Mouse (Mus musculus): ENCODE results near the gene Tbc1d7. TPM values are rescaled to one million over a fixed set of nuclear protein-coding genes. Genes with fewer than 3 reads are reported as not detected.

The Tbc1d7 gene
- polyA plus RNA-seq (2014; fragmentation: Nextera tagmentation; extraction: Ambion mirVana), result 28.9 and 34.8 TPM in 2 replicates

DNA sequence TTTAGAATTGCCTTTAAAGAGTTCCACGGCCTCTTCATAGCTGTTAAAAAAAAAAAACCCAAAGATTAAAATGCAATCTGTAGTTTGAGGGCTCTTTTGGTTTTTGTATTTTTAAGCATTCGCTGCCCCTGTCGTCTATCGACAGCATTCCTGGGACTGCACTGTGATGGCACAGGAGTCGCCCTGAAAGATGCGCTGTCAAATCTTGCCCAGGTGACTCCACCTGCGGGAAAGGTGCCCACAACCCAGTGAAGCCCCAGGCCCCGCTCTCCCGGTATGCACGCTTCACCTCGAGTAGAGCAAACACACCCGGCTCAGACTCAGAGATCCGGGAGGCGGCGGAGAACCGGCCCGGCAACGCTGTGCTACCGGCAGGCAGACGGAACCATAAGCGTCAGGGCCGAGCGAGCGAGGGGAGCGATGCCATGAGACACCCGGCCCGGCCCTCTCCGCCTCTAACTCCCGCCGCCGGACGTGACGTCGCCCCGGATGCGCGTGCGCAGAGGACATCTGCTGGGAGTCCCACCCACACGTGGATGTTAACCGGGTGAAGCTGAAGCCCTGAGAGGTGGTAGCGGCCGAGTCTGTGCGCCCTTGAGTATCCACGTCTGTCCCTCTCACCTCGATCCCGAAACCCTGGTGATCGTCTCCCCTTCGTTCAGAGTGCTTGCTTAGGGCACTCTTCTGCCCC, at the start of gene Tbc1d7:
Gene Tbc1d7, minus strand, starts transcription at position 482 of the 691 bp plus-strand sequence.
- under 1% methylated on average over 48 of the region's 48 CpGs for WGBS
- Histone ChIP-seq H3K36me3 (ENCODE audit: control insufficient read depth, insufficient read depth, low read length) (no peaks in the 10 kb centered on the region), H3K9ac (ENCODE audit: low read depth, low read length) (peak within 1 kb of the TSS; percentile 77), H3K9me3 (ENCODE audit: control insufficient read depth, low read length) (no peaks in the 10 kb centered on the region), H3K27me3 (replicated peaks; ENCODE audit: control insufficient read depth, insufficient read depth, low read length) (no peaks in the 10 kb centered on the region), H3K4me1 (replicated peaks; ENCODE audit: control insufficient read depth, insufficient read depth, low read length) (peaks cover 7% of the 10 kb centered on the region; the same call in 1 of the 2 replicates), H3K27ac (ENCODE audit: low read depth, low read length) (peak within 1 kb of the TSS; percentile 69), H3K4me2 (peak within 1 kb of the TSS; percentile 74), H3K4me3 (ENCODE audit: low read depth, low read length) (peak within 1 kb of the TSS; percentile 68)
- DNase-seq (ENCODE audit: low spot score) (peak; percentile 99), ATAC-seq (replicated peaks; ENCODE audit: low FRiP score) (peak; percentile 93)

DNA sequence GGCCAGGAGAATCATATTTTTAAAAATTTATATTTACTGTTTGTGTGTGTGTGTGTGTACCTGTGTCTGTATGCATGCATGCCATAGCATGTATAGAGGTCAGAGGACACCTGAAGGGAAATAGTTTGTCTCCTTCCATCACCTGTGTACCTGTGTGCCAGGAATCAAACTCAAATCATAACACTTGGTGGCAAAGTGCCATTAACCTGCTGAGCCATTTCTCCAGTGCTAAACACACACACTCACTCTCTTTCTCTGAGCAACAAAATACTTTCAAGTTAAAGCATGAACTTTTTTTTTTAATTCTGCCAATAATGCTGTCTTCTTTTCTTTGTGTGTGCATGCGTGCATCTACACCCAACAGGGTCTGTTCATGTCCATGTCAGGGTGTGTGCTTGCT, 49.3 kb upstream of the Tbc1d7 start:
- H3K36me3 ChIP-seq (ENCODE audit: control insufficient read depth, insufficient read depth, low read length), result no peaks in the 10 kb centered on the region
- H3K9ac ChIP-seq (ENCODE audit: low read depth, low read length), result no peak overlapping the region
- H3K4me3 ChIP-seq (ENCODE audit: low read depth, low read length), result no peak overlapping the region
- ATAC-seq (replicated peaks; ENCODE audit: low FRiP score) (no peak), DNase-seq (ENCODE audit: low spot score) (no peak)
- 84% methylated on average over 1 of the region's 1 CpGs for WGBS
- no peaks in the 10 kb centered on the region for H3K27me3 ChIP-seq (replicated peaks; ENCODE audit: control insufficient read depth, insufficient read depth, low read length)
- H3K4me1 ChIP-seq (replicated peaks; ENCODE audit: control insufficient read depth, insufficient read depth, low read length), result peaks cover 17% of the 10 kb centered on the region
- no peak overlapping the region for H3K27ac ChIP-seq (ENCODE audit: low read depth, low read length)
- no peaks in the 10 kb centered on the region for H3K9me3 ChIP-seq (ENCODE audit: control insufficient read depth, low read length)
- no peak overlapping the region for H3K4me2 ChIP-seq

DNA sequence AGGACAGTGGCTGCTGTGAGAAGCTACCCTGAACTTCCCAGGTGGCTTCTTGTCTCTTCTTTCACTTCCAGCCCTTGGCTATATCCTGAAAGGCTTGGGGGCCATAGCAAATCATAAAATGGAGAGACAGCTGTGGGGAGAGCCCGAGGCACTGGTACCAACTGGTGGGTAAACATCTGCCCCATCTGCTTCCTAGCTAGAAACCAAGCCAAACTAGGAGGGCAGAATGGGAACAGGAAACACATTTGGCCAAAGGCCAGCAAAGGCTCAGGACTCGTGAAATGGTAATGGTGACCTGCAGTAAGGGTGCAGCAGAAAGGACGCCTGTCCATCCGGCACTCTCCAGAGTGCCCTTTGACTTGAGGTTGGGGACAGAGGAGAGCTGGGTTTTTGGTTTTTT, 47.5 kb upstream of the Tbc1d7 start:
- Histone ChIP-seq H3K27me3 (replicated peaks; ENCODE audit: control insufficient read depth, insufficient read depth, low read length) (no peaks in the 10 kb centered on the region), H3K36me3 (ENCODE audit: control insufficient read depth, insufficient read depth, low read length) (no peaks in the 10 kb centered on the region), H3K4me2 (no peak overlapping the region), H3K27ac (ENCODE audit: low read depth, low read length) (no peak overlapping the region; the same call in 1 of the 2 replicates), H3K9me3 (ENCODE audit: control insufficient read depth, low read length) (no peaks in the 10 kb centered on the region), H3K4me1 (replicated peaks; ENCODE audit: control insufficient read depth, insufficient read depth, low read length) (peaks cover 27% of the 10 kb centered on the region), H3K4me3 (ENCODE audit: low read depth, low read length) (no peak overlapping the region), H3K9ac (ENCODE audit: low read depth, low read length) (no peak overlapping the region)
- 56% methylated on average over 4 of the region's 4 CpGs for WGBS
- DNase-seq (ENCODE audit: low spot score) (no peak), ATAC-seq (replicated peaks; ENCODE audit: low FRiP score) (no peak)

DNA sequence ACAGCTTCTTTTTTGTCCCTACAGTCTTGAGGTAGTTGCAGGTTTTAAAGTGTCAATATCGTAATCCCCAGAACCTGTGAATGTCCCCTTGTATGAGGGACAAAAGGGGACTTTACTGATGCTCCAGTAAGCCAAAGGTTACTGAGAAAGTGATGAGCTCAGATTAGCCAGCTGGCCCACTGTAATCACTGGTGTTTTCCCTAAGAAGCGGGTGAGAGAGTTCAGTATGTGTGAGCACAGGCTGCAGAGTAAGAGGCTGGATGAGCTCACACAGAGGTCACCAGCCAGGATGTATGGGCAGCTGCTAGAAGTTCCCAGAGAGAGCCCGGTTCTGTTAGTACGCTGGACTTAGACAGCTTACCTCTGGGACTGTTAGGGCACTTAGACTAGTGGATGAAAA, 47.0 kb upstream of the Tbc1d7 start:
- no peak overlapping the region for H3K4me3 ChIP-seq (ENCODE audit: low read depth, low read length)
- ATAC-seq (replicated peaks; ENCODE audit: low FRiP score) (no peak), DNase-seq (ENCODE audit: low spot score) (no peak)
- H3K9ac ChIP-seq (ENCODE audit: low read depth, low read length), result no peak overlapping the region
- H3K9me3 ChIP-seq (ENCODE audit: control insufficient read depth, low read length), result no peaks in the 10 kb centered on the region
- no peaks in the 10 kb centered on the region for H3K27me3 ChIP-seq (replicated peaks; ENCODE audit: control insufficient read depth, insufficient read depth, low read length)
- H3K4me2 ChIP-seq, result no peak overlapping the region
- no peaks in the 10 kb centered on the region for H3K36me3 ChIP-seq (ENCODE audit: control insufficient read depth, insufficient read depth, low read length)
- no peak overlapping the region; the same call in 1 of the 2 replicates for H3K27ac ChIP-seq (ENCODE audit: low read depth, low read length)
- 56% methylated on average over 4 of the region's 4 CpGs for WGBS
- H3K4me1 ChIP-seq (replicated peaks; ENCODE audit: control insufficient read depth, insufficient read depth, low read length), result peaks cover 27% of the 10 kb centered on the region

GRCm38 (mm10) chr13:43217686-43218085, 46.4 kb upstream of the Tbc1d7 start:
- DNase-seq (ENCODE audit: low spot score), result no peak
- Histone ChIP-seq H3K4me1 (replicated peaks; ENCODE audit: control insufficient read depth, insufficient read depth, low read length) (peaks cover 27% of the 10 kb centered on the region), H3K4me2 (no peak overlapping the region), H3K9ac (ENCODE audit: low read depth, low read length) (no peak overlapping the region), H3K36me3 (ENCODE audit: control insufficient read depth, insufficient read depth, low read length) (no peaks in the 10 kb centered on the region), H3K9me3 (ENCODE audit: control insufficient read depth, low read length) (no peaks in the 10 kb centered on the region), H3K27me3 (replicated peaks; ENCODE audit: control insufficient read depth, insufficient read depth, low read length) (no peaks in the 10 kb centered on the region), H3K27ac (ENCODE audit: low read depth, low read length) (no peak overlapping the region), H3K4me3 (ENCODE audit: low read depth, low read length) (no peak overlapping the region)
- 41% methylated on average over 4 of the region's 4 CpGs for WGBS
- no peak for ATAC-seq (replicated peaks; ENCODE audit: low FRiP score)

- H3K9ac ChIP-seq (ENCODE audit: low read depth, low read length), result no peak overlapping the region
- WGBS, result 35% methylated on average over 8 of the region's 8 CpGs
- H3K36me3 ChIP-seq (ENCODE audit: control insufficient read depth, insufficient read depth, low read length), result no peaks in the 10 kb centered on the region
- 0 out of 2 replicates have a peak overlapping the region, but pooled peaks have one; percentile 2 for H3K27ac ChIP-seq (ENCODE audit: low read depth, low read length)
- H3K4me2 ChIP-seq, result no peak overlapping the region
- ATAC-seq (replicated peaks; ENCODE audit: low FRiP score) (no peak), DNase-seq (ENCODE audit: low spot score) (no peak)
- no peaks in the 10 kb centered on the region for H3K27me3 ChIP-seq (replicated peaks; ENCODE audit: control insufficient read depth, insufficient read depth, low read length)
- H3K4me1 ChIP-seq (replicated peaks; ENCODE audit: control insufficient read depth, insufficient read depth, low read length), result peaks cover 30% of the 10 kb centered on the region
- no peaks in the 10 kb centered on the region for H3K9me3 ChIP-seq (ENCODE audit: control insufficient read depth, low read length)
- no peak overlapping the region for H3K4me3 ChIP-seq (ENCODE audit: low read depth, low read length)
Measured at GRCm38 (mm10) chr13:43217059-43217458, 45.8 kb upstream of the Tbc1d7 start.

- H3K27me3 ChIP-seq (replicated peaks; ENCODE audit: control insufficient read depth, insufficient read depth, low read length), result no peaks in the 10 kb centered on the region
- H3K27ac ChIP-seq (ENCODE audit: low read depth, low read length), result peak overlapping the region; percentile 68
- DNase-seq (ENCODE audit: low spot score) (no peak), ATAC-seq (replicated peaks; ENCODE audit: low FRiP score) (no peak)
- H3K4me2 ChIP-seq, result peak overlapping the region; percentile 20; the same call in 1 of the 2 replicates
- peaks cover 32% of the 10 kb centered on the region for H3K4me1 ChIP-seq (replicated peaks; ENCODE audit: control insufficient read depth, insufficient read depth, low read length)
- H3K9me3 ChIP-seq (ENCODE audit: control insufficient read depth, low read length), result no peaks in the 10 kb centered on the region
- no peak overlapping the region for H3K4me3 ChIP-seq (ENCODE audit: low read depth, low read length)
- no peaks in the 10 kb centered on the region for H3K36me3 ChIP-seq (ENCODE audit: control insufficient read depth, insufficient read depth, low read length)
- 40% methylated on average over 9 of the region's 9 CpGs for WGBS
- H3K9ac ChIP-seq (ENCODE audit: low read depth, low read length), result no peak overlapping the region
Measured at GRCm38 (mm10) chr13:43215994-43216706, 44.8 kb upstream of the Tbc1d7 start.

- Histone ChIP-seq H3K27ac (ENCODE audit: low read depth, low read length) (peak overlapping the region; percentile 68), H3K9me3 (ENCODE audit: control insufficient read depth, low read length) (no peaks in the 10 kb centered on the region), H3K4me2 (peak overlapping the region; percentile 37), H3K4me1 (replicated peaks; ENCODE audit: control insufficient read depth, insufficient read depth, low read length) (peaks cover 32% of the 10 kb centered on the region), H3K27me3 (replicated peaks; ENCODE audit: control insufficient read depth, insufficient read depth, low read length) (no peaks in the 10 kb centered on the region), H3K4me3 (ENCODE audit: low read depth, low read length) (no peak overlapping the region), H3K9ac (ENCODE audit: low read depth, low read length) (no peak overlapping the region), H3K36me3 (ENCODE audit: control insufficient read depth, insufficient read depth, low read length) (no peaks in the 10 kb centered on the region)
- WGBS, result 11% methylated on average over 19 of the region's 19 CpGs
- DNase-seq (ENCODE audit: low spot score) (no peak), ATAC-seq (replicated peaks; ENCODE audit: low FRiP score) (peak; percentile 73)
Measured at GRCm38 (mm10) chr13:43215144-43215993, 44.1 kb upstream of the Tbc1d7 start.
